Mouse (Mus musculus): ENCODE measurements around the gene Usp2.

The Usp2 gene

DNA sequence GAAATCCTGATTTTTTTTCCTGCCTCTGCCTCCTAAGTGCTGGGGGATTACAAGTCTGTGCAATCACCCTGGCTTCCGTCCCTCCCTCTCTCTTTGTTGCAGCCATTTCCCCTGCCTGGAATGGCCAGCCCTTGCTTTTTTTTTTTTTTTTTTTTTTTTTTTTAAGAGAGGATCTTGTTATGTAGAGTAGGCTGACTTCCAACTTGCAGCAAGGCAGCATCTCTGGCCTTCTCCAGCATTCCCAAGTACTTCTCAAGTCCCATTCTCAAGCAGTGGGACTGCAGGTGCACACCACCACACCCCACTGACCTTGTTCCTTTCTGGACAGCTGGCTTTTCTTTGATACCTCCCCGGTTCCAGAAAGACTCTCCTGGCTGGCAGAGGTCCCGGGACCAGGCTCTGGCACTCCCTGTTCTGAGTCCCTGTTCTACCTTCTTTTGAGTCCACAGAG is 60.6 kb downstream of the Usp2 start:
- no peak for DNase-seq

DNA sequence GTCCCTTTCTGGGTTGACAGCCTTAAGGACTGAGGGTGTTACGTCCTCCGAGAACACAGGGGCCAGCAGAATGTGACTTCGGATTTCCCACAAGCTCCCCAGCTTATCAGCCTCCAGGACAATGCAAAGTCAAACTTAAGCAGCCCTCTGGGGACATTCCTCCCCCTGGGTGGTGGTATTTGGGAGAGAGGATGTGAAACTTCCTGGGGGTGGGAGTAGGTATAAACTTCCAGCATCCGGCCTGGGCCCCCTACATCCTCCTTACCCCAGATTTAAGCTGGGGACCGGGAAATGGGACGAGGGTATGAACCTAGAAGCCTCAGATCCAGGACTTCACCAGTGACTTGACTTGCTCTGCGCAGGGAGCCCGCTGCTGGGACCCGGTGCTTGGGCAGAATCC is 62.8 kb downstream of the Usp2 start:
- DNase-seq = no peak

DNA sequence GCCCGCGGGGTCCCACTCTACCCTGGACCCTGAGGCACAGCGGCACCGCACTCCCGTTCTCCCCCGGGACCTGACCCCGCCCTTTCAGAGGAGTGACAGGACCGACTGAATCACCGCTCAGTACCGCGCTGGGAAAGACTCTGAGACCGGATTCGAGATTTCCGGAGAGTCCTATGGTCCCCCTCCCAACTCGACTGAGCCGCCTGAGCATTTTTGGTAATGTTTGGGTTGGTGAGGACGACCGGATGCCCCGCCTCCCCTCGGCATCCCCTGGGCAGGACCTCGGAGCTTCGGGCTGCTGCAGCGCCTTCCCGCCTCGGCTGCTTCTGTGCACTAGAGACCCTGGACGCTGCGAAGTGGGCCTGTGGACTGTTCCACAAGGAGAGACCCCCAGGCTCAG is 63.2 kb downstream of the Usp2 start:
- DNase-seq = peak; percentile 55

DNA sequence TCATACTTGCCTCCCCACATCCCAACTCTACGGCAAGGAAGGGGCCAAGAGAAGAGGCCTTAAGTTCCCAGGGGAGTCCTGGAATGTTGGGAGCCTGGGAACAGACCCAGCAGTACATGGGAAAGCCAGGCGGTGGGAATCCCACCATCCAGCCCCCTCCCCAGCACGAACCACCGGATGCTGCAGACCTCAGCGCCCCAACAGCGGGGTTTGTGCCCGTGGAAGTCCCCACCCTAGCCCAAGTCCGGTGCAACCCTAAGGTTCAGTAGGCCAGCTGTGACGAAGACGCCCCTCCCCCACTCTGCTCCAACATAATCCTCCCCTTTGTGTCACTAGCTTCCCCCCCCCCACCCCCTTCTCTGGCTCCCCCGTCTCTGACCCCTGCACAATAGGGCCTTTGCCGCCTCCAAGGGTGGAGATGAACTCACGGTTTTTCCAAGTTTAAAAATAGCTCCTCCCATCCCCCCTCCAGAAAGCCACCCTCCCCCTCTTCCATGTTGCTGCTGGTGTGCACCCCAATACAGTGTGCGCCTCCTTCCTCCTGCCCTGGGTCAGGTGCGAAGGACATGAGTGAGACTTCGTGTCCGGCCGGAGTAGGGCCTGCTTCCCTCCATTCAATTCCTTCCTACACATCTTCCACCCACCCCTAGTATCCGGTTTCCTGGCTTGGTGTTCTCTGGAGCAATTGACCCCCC is 63.9 kb downstream of the Usp2 start:
- DNase-seq = peak; percentile 34

DNA sequence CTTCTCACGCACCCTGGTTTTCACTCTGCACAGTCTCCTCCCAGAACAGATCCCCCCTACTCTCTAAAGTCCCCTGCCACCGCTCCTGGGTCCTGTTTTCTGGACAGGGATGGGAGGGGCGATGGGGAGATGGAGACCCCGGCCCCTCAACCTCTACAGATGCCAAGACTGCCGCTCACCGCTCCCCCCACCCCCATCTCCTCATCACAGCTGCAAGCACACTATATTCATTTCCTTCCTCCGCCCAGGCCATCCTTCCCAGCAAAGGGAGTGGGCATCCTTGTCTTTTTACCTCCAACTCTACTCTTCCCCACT is 64.4 kb downstream of the Usp2 start:
- no peak for DNase-seq

DNA sequence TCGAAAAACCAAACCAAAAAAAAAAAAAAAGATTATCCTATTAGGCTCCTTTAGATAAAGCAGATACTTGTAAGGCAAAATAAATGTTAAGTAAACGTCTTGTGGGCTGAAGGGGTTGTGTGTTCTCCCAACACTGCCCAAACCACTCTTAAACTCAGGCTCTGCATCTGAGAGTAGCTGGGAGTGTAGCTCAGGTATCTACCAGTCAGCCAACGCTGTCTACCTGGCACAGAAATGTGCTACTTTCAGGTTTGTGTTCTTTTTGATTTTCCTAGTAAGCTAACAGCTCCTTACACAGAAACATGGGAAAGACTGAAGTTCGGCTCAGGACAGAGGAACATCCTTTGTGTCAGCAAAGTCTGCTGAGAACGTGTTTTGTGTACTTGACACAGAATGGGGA is 65.4 kb downstream of the Usp2 start:
- no peak for DNase-seq

DNA sequence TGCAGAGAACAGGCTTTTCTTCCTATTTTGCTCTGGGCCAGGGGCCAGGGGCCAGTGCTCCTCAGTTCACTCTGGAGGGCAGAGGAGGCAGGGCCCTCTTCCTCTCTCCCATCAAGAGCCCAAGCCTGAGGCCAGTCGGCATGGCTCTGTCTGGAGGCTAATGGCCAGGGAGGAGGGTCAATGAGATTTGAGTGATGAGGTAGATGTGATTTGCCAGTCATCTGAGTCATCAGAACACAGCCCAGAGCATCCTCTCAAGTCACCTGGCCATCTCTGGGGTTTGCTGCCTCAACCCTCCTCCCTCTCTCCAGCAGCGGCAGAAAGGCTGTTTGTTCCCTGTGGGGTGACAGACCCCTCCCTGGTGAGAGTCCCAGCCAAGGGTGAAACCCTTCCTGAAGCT is 66.5 kb downstream of the Usp2 start:
- DNase-seq = no peak

DNA sequence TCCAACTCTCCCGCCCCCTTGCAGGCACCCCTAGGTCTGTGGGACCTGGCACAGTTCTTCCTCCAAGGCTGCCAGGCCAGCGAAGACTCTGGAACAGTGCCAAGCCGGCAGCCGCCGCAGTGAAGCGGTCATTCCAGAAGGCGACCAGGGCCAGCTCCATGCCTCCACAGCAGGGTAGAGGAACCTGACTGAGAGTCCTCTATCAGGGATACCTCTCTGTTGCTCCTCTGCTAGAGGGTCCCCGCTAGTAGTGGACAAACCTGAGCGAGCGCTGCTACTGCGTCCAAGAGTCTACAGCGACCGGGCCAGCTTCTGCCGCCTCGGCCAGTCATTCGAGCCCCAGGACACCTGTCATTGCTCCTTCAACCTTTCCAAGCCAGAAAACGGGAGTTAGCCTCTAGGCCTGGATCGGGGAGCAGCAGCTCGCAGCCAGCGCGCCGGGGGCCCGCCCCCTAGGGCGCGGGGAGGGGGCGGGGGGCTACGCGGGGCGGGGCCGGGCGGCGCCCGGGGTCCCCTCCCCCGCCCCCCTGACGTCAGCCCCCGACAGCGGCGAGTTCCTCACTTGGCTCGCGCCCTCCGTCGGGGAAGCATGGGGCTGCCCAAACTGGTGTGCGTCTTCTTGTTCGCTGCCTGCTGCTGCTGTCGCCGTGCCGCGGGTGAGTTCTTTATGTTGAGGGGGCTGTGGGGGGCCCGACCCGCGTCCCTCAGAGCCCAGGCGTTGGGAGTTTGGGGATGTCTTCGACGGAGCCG is 67.5 kb downstream of the Usp2 start, which contains the start of gene Mcam:
Gene Mcam, plus strand, starts transcription at position 369 of the 750 bp plus-strand sequence.
- DNase-seq = peak; percentile 43

DNA sequence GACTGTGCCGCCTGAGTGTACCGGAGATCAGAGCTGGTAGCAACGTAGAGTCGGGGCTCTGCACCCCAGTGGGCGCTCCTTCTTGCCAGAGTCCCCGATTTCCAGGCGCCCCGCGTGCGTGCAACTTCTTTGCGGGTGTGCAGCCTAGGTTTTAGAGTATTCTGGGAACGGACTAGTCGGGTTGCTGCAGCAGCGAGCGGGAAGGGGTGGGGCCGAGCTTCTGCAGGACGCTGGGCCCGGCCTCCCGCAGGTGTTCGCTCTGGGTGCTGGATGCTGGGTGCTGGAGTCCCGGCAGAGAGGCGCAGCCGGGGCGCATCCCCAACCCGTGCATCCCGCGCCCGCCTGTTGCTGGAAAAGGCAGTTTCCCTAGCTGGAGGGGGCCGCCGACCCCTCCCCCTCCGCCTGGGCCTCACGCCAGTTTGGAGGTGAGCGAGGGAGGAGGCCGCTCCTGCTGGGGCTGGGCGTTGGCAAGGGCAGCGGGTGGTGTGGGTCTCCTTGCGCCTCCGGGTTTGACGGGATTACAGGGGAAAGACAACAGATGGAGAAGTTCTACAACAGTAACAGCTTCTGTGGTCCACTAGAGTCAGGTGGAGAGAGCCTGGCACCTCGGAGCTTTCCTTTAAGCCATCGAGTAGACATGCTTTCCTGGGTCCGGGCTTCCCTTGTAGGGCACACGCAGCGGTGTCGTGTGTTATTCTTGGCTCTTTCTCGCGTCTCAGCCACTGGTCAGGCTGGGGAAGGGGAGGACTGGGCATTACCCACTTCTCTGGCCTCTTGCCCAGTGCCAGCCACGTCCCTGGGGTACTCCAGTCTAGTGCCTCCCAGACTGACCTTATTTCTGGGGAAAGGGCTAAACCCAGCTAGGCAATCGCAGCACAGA is 68.3 kb downstream of the Usp2 start:
- DNase-seq = peak; percentile 39

DNA sequence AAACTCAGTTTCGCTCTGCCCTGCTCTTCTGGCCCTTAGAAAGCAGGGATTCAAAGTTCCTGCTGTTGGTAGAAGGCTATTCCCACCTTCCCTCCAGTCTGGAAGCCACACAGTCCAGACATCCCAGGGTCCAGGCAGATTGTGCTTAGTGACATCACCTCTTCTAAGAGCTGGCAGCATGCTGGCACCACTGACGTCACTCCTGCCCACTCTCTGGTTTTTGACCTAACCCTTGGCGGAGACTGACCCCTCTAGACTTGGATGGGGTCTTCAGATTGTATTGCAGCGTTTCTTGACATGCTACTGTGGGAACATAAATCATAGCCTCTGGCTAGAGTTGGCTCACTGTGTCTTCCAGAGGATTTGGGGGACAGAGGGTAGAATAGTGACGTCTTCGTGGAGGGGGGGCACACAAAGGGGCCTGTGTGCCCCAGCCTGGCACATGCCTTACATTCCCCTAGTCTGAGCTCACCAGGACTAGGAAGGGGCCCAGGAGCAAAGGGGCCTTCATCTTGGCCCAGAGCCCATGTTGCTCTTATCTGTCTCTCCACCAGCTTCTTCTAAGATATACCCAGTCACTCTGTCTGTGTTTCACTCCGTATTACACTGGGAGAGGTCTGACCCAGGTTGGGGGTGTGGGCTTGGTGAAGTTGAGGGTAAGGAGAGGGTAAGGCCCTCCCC is 69.0 kb downstream of the Usp2 start:
- no peak for DNase-seq

DNA sequence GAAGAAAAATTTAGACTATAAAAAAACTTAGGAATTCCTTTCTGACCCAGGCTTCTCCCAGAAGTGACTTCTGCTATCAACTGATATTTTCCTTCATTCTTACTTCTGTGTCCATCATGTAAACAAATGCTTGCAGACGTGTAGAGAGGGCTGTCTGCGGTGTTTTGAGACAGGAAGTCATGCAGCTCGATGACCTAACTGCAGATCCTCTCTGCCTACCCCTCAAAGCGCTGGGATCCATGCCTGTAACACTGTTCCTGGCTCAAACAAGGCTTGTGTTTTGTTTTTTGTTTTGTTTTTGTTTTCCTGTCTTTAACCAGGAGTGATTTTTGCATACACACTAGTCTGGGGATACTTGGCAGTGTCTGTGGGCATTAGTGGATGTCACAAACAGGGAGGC is 71.0 kb downstream of the Usp2 start:
- DNase-seq = no peak

DNA sequence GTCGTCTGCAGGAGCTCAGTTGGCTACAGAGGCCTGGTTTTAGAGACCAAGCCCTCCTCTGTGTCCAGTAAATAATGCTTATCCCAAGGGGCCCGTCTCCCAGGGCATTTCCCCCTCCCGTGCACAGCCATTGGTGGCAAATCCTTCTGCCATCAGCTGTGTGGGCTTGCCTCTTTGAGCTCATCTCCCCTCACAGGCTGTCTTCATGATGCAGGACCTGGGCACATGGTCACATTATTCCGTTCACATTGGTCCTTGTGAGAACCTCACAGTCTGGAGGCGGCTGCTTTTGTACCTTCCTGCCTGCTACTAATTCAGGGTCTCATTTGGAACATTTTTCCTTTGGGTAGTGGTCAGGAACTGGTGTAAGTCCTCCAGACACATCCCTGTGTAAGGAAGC is 75.1 kb downstream of the Usp2 start:
- DNase-seq = no peak

DNA sequence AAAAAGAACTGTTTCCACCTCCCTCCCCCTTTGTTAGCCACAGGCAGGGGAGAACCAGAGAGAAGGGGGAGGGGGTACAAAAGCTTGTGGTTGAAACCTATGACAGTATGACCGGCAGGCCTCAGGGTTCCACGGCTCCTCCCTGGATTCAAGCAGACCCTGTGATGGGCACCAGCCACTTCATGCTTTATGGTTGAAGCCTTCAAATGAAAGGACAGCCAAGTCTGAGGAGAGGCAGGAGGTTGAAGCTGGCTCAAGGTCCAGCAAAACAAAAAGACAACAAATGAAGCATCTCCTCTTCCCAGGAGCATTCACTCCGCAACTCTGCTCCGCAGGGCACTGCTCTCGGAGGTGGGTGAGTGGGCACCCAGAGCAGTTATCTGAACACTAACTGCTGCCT is 76.6 kb downstream of the Usp2 start:
- DNase-seq = no peak

DNA sequence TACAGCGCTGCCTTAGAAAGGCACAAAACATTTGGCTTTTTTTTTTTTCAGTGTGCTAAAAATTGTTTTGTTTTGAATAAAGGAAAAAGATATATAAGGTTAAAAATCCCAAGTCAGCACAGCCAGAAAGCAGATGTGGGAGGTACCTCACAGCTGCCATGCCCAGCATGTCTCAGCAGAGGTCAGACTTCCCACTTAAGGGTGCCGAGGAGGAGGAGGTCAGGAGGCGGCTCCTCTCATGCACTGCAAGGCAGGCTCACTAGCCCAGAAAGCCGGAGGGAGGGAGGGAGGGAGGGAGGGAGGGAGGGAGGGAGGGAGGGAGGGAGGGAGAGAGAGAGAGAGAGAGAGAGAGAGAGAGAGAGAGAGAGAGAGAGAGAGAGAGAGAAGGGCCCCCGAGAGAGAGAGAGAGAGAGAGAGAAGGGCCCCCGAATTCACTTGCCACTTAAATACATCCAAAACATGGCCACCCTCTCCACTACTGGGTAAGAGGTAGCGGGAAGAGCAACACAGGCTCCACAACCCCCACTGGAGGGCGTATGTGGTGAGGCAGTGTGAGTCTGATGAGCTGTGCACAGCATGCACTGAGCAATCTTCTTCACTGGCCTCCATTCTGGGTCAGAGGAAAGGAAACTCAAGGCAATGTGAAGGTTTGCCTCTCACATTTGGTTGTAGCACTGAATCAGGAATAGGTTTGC is 77.3 kb downstream of the Usp2 start:
- DNase-seq = no peak

DNA sequence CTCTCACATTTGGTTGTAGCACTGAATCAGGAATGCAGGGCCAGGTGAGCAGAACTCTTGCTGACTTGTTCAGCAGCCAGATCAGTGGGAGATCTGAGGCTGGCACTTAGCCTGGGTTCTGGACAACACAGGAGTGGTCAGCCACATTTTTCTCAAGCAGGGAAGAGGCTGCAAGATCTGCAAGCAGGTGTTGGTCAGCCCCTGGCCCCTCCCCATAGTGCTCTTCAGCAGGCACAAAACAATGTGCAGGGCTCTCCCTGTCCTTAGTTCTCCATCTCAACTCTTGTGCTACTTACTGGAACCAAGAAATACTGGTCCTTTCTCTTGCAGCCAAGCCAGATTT is 77.9 kb downstream of the Usp2 start:
- no peak for DNase-seq
